Mouse (Mus musculus) limb, embryonic 15.5 days (tissue): ENCODE results near the gene Isca2. TPM values are rescaled to one million over a fixed set of nuclear protein-coding genes. Genes with fewer than 3 reads are reported as not detected.

Experiments
- ATAC-seq: fragments of 200-750 bp; cut with Nextera tagmentation; 2 replicates; pipeline ENCODE4 v1.8.0; 2017; ENCODE audit warnings: low read depth, moderate TSS enrichment; ENCODE audit not compliant: insufficient number of reproducible peaks, low FRiP score, low TSS enrichment
- H3K27ac ChIP-seq: fragments of 300-500 bp; sonication (generic); 2 replicates; pipeline ENCODE4 v1.5.1; 2015; ENCODE audit warnings: moderate library complexity, mild to moderate bottlenecking, inconsistent platforms
- H3K27me3 ChIP-seq: fragments of 300-500 bp; sonication (generic); 2 replicates; pipeline ENCODE4 v1.6.1; 2015; ENCODE audit warnings: inconsistent platforms
- H3K36me3 ChIP-seq: fragments of 300-500 bp; sonication (generic); 2 replicates; pipeline ENCODE4 v1.6.1; 2015; ENCODE audit warnings: inconsistent platforms
- H3K4me1 ChIP-seq: fragments of 300-500 bp; sonication (generic); 2 replicates; pipeline ENCODE4 v1.6.1; 2015; ENCODE audit warnings: inconsistent platforms
- H3K4me2 ChIP-seq: fragments of 300-500 bp; sonication (generic); 2 replicates; pipeline ENCODE4 v1.6.1; 2015; ENCODE audit warnings: mild to moderate bottlenecking, inconsistent platforms
- H3K4me3 ChIP-seq: fragments of 300-500 bp; sonication (generic); 2 replicates; pipeline ENCODE4 v1.5.1; 2015; ENCODE audit warnings: mild to moderate bottlenecking, inconsistent platforms
- H3K9ac ChIP-seq: fragments of 300-500 bp; sonication (generic); 2 replicates; pipeline ENCODE4 v1.6.1; 2015; ENCODE audit warnings: inconsistent platforms
- H3K9me3 ChIP-seq: fragments of 300-500 bp; sonication (generic); 2 replicates; pipeline ENCODE4 v1.6.1; 2016; ENCODE audit warnings: inconsistent platforms
- WGBS: fragments of 180-500 bp; shearing (Covaris S2); methylation state at CpG from one replicate; pipeline ENCODE4 v1.1.7; 2015; 5-methylcytosine and 5-hydroxymethylcytosine counted together
- polyA plus RNA-seq: library from polyadenylated mRNA; unstranded; fragments of >200 nt; fragmentation: Nextera tagmentation; extraction: Ambion mirVana; gene quantifications from 2 replicates; pipeline ENCODE4 v1.2.1, GENCODE M21; 2015

Isca2 gene
- polyA plus RNA-seq = 113 TPM in 2 replicates

DNA sequence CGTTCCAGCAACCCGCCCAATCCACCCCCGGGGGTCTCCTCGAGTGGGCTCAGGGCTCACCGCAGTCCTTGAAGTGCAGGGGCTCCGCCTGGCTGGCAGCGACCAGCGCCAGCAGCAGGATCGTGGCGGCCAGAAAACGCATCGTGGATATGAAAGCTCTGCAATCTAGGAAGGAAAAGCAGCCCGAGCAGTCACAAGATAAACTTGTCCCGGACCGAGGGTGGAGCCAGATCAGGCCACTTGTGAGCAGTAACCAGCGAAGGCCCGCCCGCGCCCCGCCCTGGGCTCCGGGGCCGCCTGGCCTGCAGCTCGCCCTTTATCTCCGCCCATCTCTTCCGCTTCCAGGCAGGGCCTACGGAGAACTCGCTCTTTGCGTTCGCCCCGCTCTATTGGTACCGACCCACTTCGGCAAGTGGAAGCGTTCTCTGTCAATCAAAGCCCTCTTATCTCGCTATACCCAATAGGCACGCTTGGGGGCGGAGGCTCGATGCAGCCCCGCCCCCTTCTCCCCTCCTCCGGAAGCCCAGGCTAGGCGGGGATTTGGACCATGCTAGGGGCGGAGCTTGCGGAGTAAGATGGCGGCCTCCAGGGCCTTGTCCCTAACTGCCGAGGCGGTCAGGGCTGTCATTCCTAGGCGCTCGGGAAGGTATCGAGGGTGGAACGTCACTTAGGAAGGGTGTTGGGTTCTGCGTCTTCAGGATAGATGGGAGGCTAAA, at the start of gene Isca2, which contains the start of gene Npc2:
Isca2 (plus strand) TSS at position 526 of the 716 bp plus-strand sequence.
Npc2 (minus strand) TSS at position 427 of the 716 bp plus-strand sequence.
- under 1% methylated on average over 50 of the region's 50 CpGs for WGBS
- peak within 1 kb of the TSS; percentile 71 for H3K4me2 ChIP-seq
- peak within 1 kb of the TSS; percentile 75 for H3K9ac ChIP-seq
- peaks cover 6% of the 10 kb centered on the region; the same call in 1 of the 2 replicates for H3K36me3 ChIP-seq
- H3K4me3 ChIP-seq = peak within 1 kb of the TSS; percentile 74
- no peaks in the 10 kb centered on the region for H3K27me3 ChIP-seq
- ATAC-seq = peak; percentile 100
- H3K27ac ChIP-seq = peak within 1 kb of the TSS; percentile 98
- H3K4me1 ChIP-seq = peaks cover 26% of the 10 kb centered on the region
- no peaks in the 10 kb centered on the region for H3K9me3 ChIP-seq

DNA sequence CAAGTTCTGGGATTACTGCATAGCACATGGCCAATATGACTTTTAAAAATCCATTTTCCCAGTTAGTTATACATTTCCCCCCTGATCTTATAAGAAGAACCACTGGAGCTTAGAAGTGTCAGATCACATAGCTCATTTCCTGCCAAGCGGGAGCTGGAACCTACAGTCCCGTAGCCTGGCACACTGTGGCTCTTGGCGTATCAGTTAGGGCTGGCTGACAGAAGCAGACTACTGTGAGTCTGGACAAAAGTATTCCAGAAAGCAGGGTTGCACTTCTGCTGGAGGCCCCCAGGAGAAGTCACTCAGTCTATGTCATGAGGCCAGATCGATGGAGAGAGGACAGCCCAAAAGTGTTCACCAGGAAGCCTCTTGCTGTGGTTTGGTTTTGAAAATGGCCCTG, 46.7 kb upstream of the Isca2 start:
- WGBS = 82% methylated on average over 4 of the region's 4 CpGs
- ATAC-seq = no peak
- Histone ChIP-seq H3K36me3 (no peaks in the 10 kb centered on the region), H3K4me2 (no peak overlapping the region), H3K27ac (no peak overlapping the region), H3K9ac (no peak overlapping the region), H3K27me3 (0 out of 2 replicates have a peak, but pooled peaks cover 2% of the 10 kb centered on the region), H3K4me1 (no peaks in the 10 kb centered on the region), H3K9me3 (no peaks in the 10 kb centered on the region), H3K4me3 (no peak overlapping the region)

DNA sequence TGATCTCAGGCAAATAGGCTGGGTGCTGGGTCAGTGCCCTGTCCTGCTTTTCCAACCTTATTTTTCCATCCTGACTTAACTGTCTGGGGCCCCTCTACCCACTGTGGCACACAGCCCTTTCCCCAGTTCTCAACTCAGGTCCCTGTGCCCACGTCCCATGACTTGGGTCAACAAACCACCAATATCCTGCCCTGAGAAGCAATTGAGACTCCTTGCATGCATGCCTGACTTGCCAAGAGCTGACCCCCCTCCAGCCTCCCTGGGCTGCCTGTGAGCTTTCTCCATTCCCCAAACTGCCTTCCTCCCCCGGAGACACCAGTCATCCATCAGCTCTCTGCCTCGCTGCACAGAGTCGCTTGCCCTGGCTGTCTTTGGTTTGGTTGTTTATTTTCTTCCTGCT, 46.1 kb upstream of the Isca2 start:
- Histone ChIP-seq H3K9me3 (no peaks in the 10 kb centered on the region), H3K4me1 (no peaks in the 10 kb centered on the region), H3K27me3 (0 out of 2 replicates have a peak, but pooled peaks cover 2% of the 10 kb centered on the region), H3K36me3 (no peaks in the 10 kb centered on the region), H3K27ac (no peak overlapping the region), H3K4me3 (no peak overlapping the region), H3K4me2 (no peak overlapping the region), H3K9ac (no peak overlapping the region)
- 31% methylated on average over 4 of the region's 4 CpGs for WGBS
- no peak for ATAC-seq

DNA sequence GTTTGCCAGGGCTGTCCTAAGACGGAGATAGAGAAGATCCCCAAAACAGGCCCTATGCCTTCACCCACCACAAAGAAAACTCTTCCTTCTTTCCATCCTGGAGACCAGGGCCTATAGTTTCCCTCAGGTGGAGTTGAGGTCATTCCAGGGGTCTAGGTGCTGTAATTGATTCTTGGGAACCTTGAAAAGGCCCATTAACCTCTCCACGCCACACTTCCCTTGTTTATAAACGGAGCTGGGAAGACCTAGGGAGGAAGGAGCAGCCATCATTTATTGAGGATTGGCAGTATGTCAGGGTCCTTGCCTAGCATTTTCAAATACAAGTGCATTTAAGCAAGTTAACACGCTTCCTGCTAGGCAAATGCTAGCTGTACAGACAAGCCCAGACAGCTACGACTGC, 45.6 kb upstream of the Isca2 start:
- 49% methylated on average over 5 of the region's 5 CpGs for WGBS
- H3K4me1 ChIP-seq = no peaks in the 10 kb centered on the region
- no peak overlapping the region for H3K9ac ChIP-seq
- no peak overlapping the region for H3K4me3 ChIP-seq
- no peak overlapping the region for H3K27ac ChIP-seq
- ATAC-seq = no peak
- no peak overlapping the region for H3K4me2 ChIP-seq
- H3K36me3 ChIP-seq = no peaks in the 10 kb centered on the region
- no peaks in the 10 kb centered on the region for H3K9me3 ChIP-seq
- 0 out of 2 replicates have a peak, but pooled peaks cover 2% of the 10 kb centered on the region for H3K27me3 ChIP-seq

DNA sequence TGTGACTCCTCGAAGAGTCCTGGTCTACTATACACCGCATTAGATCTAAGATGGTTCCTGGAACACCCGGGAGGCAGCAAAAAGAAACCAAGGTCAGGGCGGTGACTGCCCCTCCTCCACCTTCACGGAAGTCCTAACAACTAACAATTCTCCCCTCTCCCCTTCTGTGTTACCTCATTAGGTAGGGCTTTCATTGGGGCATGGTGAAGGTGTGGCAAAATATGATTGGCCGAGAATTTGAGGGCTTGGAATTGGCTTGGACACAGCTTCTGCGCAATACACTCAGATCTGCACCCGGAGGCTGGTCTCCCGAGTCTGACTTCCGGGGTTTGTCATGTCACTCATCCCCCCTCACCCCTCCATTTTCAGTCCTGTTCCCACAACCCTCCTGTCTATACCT, 44.6 kb upstream of the Isca2 start:
- 88% methylated on average over 10 of the region's 10 CpGs for WGBS
- Histone ChIP-seq H3K27me3 (0 out of 2 replicates have a peak, but pooled peaks cover 2% of the 10 kb centered on the region), H3K9ac (no peak overlapping the region), H3K27ac (no peak overlapping the region), H3K4me3 (no peak overlapping the region), H3K9me3 (no peaks in the 10 kb centered on the region), H3K4me2 (no peak overlapping the region), H3K4me1 (no peaks in the 10 kb centered on the region), H3K36me3 (no peaks in the 10 kb centered on the region)
- ATAC-seq = no peak

DNA sequence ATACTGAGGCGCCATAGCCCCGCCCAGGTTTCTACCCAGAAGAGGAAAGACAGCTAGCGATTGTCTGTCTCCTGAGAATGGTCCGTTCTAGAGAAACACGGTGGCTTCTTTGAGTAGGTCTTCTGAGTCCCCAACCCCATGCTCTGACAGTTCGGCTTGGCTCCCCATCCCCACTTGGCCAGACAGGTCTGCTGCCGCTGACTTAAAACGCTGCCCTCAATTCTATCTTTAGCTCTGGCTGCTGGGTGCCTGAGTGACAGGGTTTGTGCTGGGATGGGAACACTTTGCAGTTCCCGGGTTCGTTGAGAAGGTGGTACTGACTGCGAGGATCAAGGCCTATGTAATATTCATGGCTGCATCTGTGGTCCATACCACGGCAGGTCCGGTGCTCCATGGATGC, 39.7 kb upstream of the Isca2 start:
- no peaks in the 10 kb centered on the region for H3K36me3 ChIP-seq
- 66% methylated on average over 13 of the region's 13 CpGs for WGBS
- no peak overlapping the region for H3K9ac ChIP-seq
- H3K27ac ChIP-seq = no peak overlapping the region
- no peaks in the 10 kb centered on the region for H3K27me3 ChIP-seq
- no peaks in the 10 kb centered on the region for H3K9me3 ChIP-seq
- no peak overlapping the region for H3K4me2 ChIP-seq
- H3K4me3 ChIP-seq = no peak overlapping the region
- no peaks in the 10 kb centered on the region for H3K4me1 ChIP-seq
- ATAC-seq = no peak

DNA sequence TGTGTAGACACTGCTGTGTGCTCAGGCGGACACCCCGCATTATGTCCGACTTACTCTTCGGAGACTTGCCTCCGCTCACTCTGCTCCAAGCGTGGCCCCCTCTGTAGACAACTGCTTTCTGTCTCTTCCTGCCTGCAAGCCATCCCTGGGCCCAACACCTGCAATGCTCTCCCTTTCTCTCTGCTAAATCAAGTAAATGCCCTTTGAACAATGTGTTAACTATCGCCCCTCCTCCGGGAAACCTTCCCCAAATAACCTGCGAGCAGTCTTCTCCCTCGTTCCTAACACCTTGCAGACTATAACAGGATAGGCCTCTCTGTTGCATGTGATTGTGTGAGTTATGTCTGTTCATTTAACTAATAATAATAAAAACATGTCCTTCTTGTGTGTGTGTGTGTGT, 29.6 kb upstream of the Isca2 start:
- no peaks in the 10 kb centered on the region for H3K9me3 ChIP-seq
- no peak overlapping the region for H3K4me2 ChIP-seq
- WGBS = 85% methylated on average over 10 of the region's 10 CpGs
- ATAC-seq = no peak
- H3K4me1 ChIP-seq = no peaks in the 10 kb centered on the region
- H3K4me3 ChIP-seq = no peak overlapping the region
- no peak overlapping the region for H3K9ac ChIP-seq
- H3K27ac ChIP-seq = no peak overlapping the region
- no peaks in the 10 kb centered on the region for H3K27me3 ChIP-seq
- H3K36me3 ChIP-seq = no peaks in the 10 kb centered on the region

DNA sequence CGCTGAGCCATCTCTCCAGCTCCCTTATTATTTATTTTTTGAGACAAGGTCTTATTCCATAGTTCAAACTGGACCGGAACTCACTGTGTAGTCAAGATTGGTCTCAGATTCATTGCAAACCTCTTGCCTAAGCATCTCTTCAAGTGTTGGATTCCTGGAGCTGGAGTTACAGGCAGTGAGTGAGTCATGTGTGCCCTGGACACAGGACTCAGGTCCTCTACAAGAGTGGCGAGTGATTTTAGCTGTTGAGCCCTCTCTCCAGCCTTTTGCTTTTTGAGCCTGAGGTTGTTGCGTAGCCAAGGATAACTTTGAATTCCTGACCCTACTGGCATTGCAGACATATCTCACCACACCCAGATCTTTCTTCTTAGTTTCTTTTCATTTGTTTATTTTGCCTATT, 27.4 kb upstream of the Isca2 start:
- H3K9me3 ChIP-seq = no peaks in the 10 kb centered on the region
- no peak overlapping the region for H3K9ac ChIP-seq
- H3K4me2 ChIP-seq = no peak overlapping the region
- no peak overlapping the region for H3K27ac ChIP-seq
- H3K27me3 ChIP-seq = no peaks in the 10 kb centered on the region
- 0 out of 2 replicates have a peak, but pooled peaks cover under 1% of the 10 kb centered on the region for H3K4me1 ChIP-seq
- H3K36me3 ChIP-seq = no peaks in the 10 kb centered on the region
- no peak for ATAC-seq
- 71% methylated on average over 4 of the region's 4 CpGs for WGBS
- H3K4me3 ChIP-seq = no peak overlapping the region

DNA sequence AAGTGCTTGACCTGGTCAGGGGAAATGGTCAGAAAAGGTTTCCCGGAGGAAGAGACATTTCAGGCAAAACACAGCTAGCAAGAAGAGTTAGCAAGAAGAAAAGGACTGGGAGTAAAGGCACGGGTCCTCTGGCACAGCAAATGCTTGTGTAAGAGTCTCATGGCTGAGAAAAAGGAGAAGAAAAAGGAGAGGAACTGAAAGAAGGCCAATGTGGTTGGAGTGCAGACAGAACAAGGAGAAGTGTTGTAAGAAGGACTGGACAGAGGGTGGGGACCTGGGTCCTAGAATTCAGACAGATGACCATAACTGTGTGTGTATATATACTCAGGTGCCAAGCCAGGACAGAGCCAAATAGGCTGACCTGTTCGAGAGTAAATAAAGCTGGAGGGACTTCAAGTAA, 24.9 kb upstream of the Isca2 start:
- Histone ChIP-seq H3K4me3 (no peak overlapping the region), H3K4me2 (no peak overlapping the region), H3K9ac (no peak overlapping the region), H3K9me3 (no peaks in the 10 kb centered on the region), H3K27ac (no peak overlapping the region), H3K36me3 (no peaks in the 10 kb centered on the region), H3K27me3 (no peaks in the 10 kb centered on the region), H3K4me1 (0 out of 2 replicates have a peak, but pooled peaks cover 6% of the 10 kb centered on the region)
- ATAC-seq = no peak
- WGBS = 68% methylated on average over 3 of the region's 3 CpGs

DNA sequence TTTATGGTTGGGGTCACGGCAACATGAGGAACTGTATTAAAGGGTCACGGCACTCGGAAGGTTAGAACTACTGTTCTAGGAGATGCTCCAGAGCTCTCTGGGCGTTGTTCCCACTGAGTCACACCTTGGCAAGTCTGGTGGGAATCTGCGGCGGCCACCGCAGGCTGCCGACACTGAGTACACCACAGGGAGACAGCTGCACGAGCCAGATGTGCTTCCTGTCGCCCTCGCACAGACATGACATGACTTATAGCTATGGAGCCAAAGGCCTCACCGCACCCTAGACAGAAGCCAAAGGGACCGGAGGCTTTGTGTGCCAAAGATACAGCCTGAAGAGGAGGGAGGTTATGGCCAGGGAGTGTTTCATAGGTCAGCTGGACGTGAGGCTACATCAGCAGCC, 22.4 kb upstream of the Isca2 start:
- H3K9me3 ChIP-seq = no peaks in the 10 kb centered on the region
- no peaks in the 10 kb centered on the region for H3K27me3 ChIP-seq
- no peak overlapping the region for H3K9ac ChIP-seq
- H3K4me2 ChIP-seq = no peak overlapping the region
- 0 out of 2 replicates have a peak, but pooled peaks cover 6% of the 10 kb centered on the region for H3K4me1 ChIP-seq
- no peak for ATAC-seq
- H3K36me3 ChIP-seq = peaks cover 1% of the 10 kb centered on the region; the same call in 1 of the 2 replicates
- no peak overlapping the region for H3K4me3 ChIP-seq
- WGBS = 39% methylated on average over 14 of the region's 14 CpGs
- H3K27ac ChIP-seq = no peak overlapping the region

DNA sequence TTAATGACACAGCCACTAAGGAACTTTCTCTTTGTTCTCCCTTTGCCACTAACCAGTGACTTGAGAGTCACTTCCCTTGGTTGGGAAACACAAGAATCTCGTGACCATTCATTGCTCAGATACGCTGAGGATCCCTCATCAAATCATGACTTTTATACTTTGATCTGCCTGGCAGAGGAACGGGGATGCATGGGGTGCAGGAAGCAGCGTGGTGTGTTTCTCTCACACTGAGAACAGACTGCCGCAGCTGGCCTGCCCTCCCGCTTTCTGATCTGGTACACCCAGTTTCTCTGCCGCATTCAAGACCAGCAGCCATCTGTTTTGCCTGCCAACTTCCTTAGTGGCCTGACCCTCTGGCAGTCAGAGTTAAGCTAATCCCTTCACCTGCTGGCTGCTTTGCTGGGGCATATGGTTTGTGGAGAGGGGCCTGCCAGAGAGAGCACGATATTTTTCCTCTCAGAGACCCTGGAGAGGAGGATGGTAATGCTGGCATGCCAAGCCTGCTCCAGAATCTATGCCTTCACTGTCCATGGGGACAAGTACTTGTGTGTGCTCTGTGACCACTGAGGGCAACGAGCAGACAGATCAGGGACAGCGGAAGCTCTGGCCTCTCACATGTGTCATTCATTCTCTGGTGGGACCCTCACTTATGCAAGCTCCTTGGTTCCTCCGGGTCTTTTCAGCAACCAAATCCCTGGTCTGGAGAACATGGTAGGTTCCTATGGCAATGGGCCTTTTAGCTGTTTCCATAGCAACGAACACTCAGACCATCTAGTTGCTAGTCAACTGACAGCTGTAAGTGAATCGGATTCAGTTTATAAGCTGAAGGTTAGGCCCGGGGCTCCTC, 20.7 kb upstream of the Isca2 start:
- Histone ChIP-seq H3K9ac (no peak overlapping the region), H3K4me1 (0 out of 2 replicates have a peak, but pooled peaks cover 6% of the 10 kb centered on the region), H3K27ac (no peak overlapping the region), H3K4me3 (no peak overlapping the region), H3K9me3 (no peaks in the 10 kb centered on the region), H3K4me2 (no peak overlapping the region), H3K27me3 (no peaks in the 10 kb centered on the region), H3K36me3 (peaks cover 18% of the 10 kb centered on the region)
- no peak for ATAC-seq
- WGBS = 35% methylated on average over 14 of the region's 14 CpGs
